Mouse (Mus musculus): ENCODE results near the gene Stat4. TPM values are rescaled to one million over a fixed set of nuclear protein-coding genes. Genes with fewer than 3 reads are reported as not detected.

Stat4 gene
- 0.46 and 0.81 TPM in 2 replicates for total RNA-seq (2014; rRNA removed)
- polyA plus RNA-seq (2015; fragmentation: Nextera tagmentation; extraction: Ambion mirVana), result 0.68 and 1.1 TPM in 2 replicates

- no peak within 1 kb of the TSS for H3K27ac ChIP-seq (ENCODE audit: low read depth, low read length)
- H3K4me3 ChIP-seq (ENCODE audit: low read depth, low read length), result no peak within 1 kb of the TSS
- H3K36me3 ChIP-seq (ENCODE audit: insufficient read depth), result no peaks in the 10 kb centered on the region
- no peak for ATAC-seq
- no peak for DNase-seq
- no peak within 1 kb of the TSS for H3K4me2 ChIP-seq (ENCODE audit: low read depth)
- no peak within 1 kb of the TSS for H3K9ac ChIP-seq
- no peaks in the 10 kb centered on the region for H3K27me3 ChIP-seq (ENCODE audit: insufficient read depth, low read length)
- no peaks in the 10 kb centered on the region for H3K4me1 ChIP-seq (ENCODE audit: insufficient read depth)
- 91% methylated on average over 5 of the region's 5 CpGs for WGBS
- TF ChIP-seq CTCF (IDR thresholded peaks at IDR 0.05; ENCODE audit: low read depth), result no peak
- H3K9me3 ChIP-seq (ENCODE audit: low read length), result no peaks in the 10 kb centered on the region
Measured at GRCm38 (mm10) chr1:51986848-51987247, at the start of gene Stat4. Gene Stat4 (plus strand): TSS chr1:51987148.

GRCm38 (mm10) chr1:51938357-51938756, 48.6 kb upstream of the Stat4 start:
- 92% methylated on average over 7 of the region's 7 CpGs for WGBS
- H3K9me3 ChIP-seq (ENCODE audit: low read length), result no peaks in the 10 kb centered on the region
- H3K27ac ChIP-seq (ENCODE audit: low read depth, low read length), result no peak overlapping the region
- H3K4me1 ChIP-seq (ENCODE audit: insufficient read depth), result no peaks in the 10 kb centered on the region
- no peak overlapping the region for H3K9ac ChIP-seq
- H3K4me2 ChIP-seq (ENCODE audit: low read depth), result no peak overlapping the region
- DNase-seq (no peak), ATAC-seq (no peak)
- H3K36me3 ChIP-seq (ENCODE audit: insufficient read depth), result no peaks in the 10 kb centered on the region
- TF ChIP-seq CTCF (IDR thresholded peaks at IDR 0.05; ENCODE audit: low read depth), result no peak
- no peaks in the 10 kb centered on the region for H3K27me3 ChIP-seq (ENCODE audit: insufficient read depth, low read length)
- no peak overlapping the region for H3K4me3 ChIP-seq (ENCODE audit: low read depth, low read length)

DNA sequence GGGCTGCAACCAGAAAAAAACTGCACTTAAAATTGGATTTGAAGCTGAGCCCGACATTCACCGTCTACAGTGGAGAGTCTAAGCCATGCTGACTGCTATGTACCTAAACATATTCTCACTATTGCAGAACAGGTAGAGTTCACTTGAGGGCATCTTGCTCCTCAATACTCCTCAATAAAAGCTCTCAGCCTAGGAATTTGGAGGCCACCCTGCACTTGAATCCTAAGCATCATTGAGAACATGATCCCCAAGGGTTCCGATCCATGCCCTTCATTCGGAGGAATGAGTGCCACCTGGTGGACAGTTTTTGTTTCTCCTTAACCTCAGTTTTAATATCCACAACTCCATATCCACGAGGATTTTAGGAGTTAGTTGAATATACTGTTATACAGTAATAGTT, 42.2 kb upstream of the Stat4 start:
- H3K9me3 ChIP-seq (ENCODE audit: low read length), result no peaks in the 10 kb centered on the region
- no peak overlapping the region for H3K27ac ChIP-seq (ENCODE audit: low read depth, low read length)
- no peaks in the 10 kb centered on the region for H3K27me3 ChIP-seq (ENCODE audit: insufficient read depth, low read length)
- H3K36me3 ChIP-seq (ENCODE audit: insufficient read depth), result no peaks in the 10 kb centered on the region
- ATAC-seq (peak; percentile 64), DNase-seq (peak; percentile 79)
- H3K4me1 ChIP-seq (ENCODE audit: insufficient read depth), result no peaks in the 10 kb centered on the region
- no peak overlapping the region for H3K4me3 ChIP-seq (ENCODE audit: low read depth, low read length)
- H3K9ac ChIP-seq, result no peak overlapping the region
- H3K4me2 ChIP-seq (ENCODE audit: low read depth), result no peak overlapping the region
- TF ChIP-seq CTCF (IDR thresholded peaks at IDR 0.05; ENCODE audit: low read depth), result peak; percentile 77
- WGBS, result 42% methylated on average over 5 of the region's 5 CpGs

GRCm38 (mm10) chr1:51947116-51947515, 39.8 kb upstream of the Stat4 start:
- no peaks in the 10 kb centered on the region for H3K9me3 ChIP-seq (ENCODE audit: low read length)
- no peak overlapping the region for H3K27ac ChIP-seq (ENCODE audit: low read depth, low read length)
- H3K4me1 ChIP-seq (ENCODE audit: insufficient read depth), result no peaks in the 10 kb centered on the region
- TF ChIP-seq CTCF (IDR thresholded peaks at IDR 0.05; ENCODE audit: low read depth), result no peak
- DNase-seq (no peak), ATAC-seq (no peak)
- no peaks in the 10 kb centered on the region for H3K27me3 ChIP-seq (ENCODE audit: insufficient read depth, low read length)
- no peak overlapping the region for H3K4me3 ChIP-seq (ENCODE audit: low read depth, low read length)
- H3K4me2 ChIP-seq (ENCODE audit: low read depth), result no peak overlapping the region
- no peak overlapping the region for H3K9ac ChIP-seq
- 59% methylated on average over 4 of the region's 4 CpGs for WGBS
- no peaks in the 10 kb centered on the region for H3K36me3 ChIP-seq (ENCODE audit: insufficient read depth)

- H3K36me3 ChIP-seq (ENCODE audit: insufficient read depth), result no peaks in the 10 kb centered on the region
- H3K4me3 ChIP-seq (ENCODE audit: low read depth, low read length), result no peak overlapping the region
- H3K9me3 ChIP-seq (ENCODE audit: low read length), result no peaks in the 10 kb centered on the region
- WGBS, result 94% methylated on average over 2 of the region's 2 CpGs
- DNase-seq (no peak), ATAC-seq (no peak)
- H3K27ac ChIP-seq (ENCODE audit: low read depth, low read length), result no peak overlapping the region
- TF ChIP-seq CTCF (IDR thresholded peaks at IDR 0.05; ENCODE audit: low read depth), result no peak
- H3K9ac ChIP-seq, result no peak overlapping the region
- H3K27me3 ChIP-seq (ENCODE audit: insufficient read depth, low read length), result no peaks in the 10 kb centered on the region
- no peaks in the 10 kb centered on the region for H3K4me1 ChIP-seq (ENCODE audit: insufficient read depth)
- H3K4me2 ChIP-seq (ENCODE audit: low read depth), result no peak overlapping the region
Measured at GRCm38 (mm10) chr1:51964647-51965046, 22.3 kb upstream of the Stat4 start.

DNA sequence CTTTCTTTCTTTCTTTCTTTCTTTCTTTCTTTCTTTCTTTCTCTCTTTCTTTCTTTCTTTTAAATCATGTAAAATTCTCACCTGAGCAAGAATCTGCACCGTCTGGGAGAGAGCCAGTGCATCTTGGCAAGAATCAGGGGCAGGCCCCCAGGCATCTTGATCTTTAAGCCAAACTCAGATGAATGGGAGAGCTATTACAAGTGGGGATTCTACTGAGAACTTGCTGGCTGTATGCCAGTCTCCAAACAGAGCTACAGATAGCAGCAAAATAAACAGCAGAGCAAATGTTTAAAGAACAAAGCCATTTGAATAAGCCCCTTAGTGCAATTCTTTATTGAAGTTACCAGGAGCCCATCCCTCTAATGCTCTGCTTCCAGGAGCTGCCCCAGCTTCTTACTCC, 18.0 kb upstream of the Stat4 start:
- Histone ChIP-seq H3K27ac (ENCODE audit: low read depth, low read length) (no peak overlapping the region), H3K9me3 (ENCODE audit: low read length) (no peaks in the 10 kb centered on the region), H3K4me2 (ENCODE audit: low read depth) (no peak overlapping the region), H3K4me1 (ENCODE audit: insufficient read depth) (no peaks in the 10 kb centered on the region), H3K4me3 (ENCODE audit: low read depth, low read length) (no peak overlapping the region), H3K27me3 (ENCODE audit: insufficient read depth, low read length) (no peaks in the 10 kb centered on the region), H3K36me3 (ENCODE audit: insufficient read depth) (no peaks in the 10 kb centered on the region), H3K9ac (no peak overlapping the region)
- DNase-seq (peak; percentile 43), ATAC-seq (no peak)
- WGBS, result 4% methylated on average over 1 of the region's 1 CpGs
- TF ChIP-seq CTCF (IDR thresholded peaks at IDR 0.05; ENCODE audit: low read depth), result no peak

DNA sequence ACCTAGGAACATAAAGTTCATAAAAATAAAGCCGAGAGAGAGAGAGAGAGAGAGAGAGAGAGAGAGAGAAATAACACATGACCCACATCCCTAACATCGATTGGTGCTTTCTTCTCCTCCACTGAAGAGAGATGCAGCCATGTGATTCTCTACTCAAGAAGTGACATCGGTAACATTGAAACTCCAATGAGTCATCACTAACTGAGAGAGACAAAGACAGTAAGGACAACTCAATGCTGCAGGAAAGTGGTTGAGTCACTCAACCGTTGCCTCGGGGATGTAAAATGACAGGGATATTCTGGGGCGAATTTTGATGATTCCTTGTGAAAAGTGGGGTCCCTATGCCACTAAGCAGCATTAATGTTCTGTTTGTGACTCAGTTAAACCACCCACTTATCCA, 16.8 kb upstream of the Stat4 start:
- Histone ChIP-seq H3K36me3 (ENCODE audit: insufficient read depth) (no peaks in the 10 kb centered on the region), H3K4me3 (ENCODE audit: low read depth, low read length) (no peak overlapping the region), H3K4me1 (ENCODE audit: insufficient read depth) (no peaks in the 10 kb centered on the region), H3K9me3 (ENCODE audit: low read length) (no peaks in the 10 kb centered on the region), H3K9ac (no peak overlapping the region), H3K27me3 (ENCODE audit: insufficient read depth, low read length) (no peaks in the 10 kb centered on the region), H3K4me2 (ENCODE audit: low read depth) (no peak overlapping the region), H3K27ac (ENCODE audit: low read depth, low read length) (no peak overlapping the region)
- 85% methylated on average over 6 of the region's 6 CpGs for WGBS
- no peak for DNase-seq
- TF ChIP-seq CTCF (IDR thresholded peaks at IDR 0.05; ENCODE audit: low read depth), result no peak
- ATAC-seq, result no peak; the same call in 1 of the 2 replicates

DNA sequence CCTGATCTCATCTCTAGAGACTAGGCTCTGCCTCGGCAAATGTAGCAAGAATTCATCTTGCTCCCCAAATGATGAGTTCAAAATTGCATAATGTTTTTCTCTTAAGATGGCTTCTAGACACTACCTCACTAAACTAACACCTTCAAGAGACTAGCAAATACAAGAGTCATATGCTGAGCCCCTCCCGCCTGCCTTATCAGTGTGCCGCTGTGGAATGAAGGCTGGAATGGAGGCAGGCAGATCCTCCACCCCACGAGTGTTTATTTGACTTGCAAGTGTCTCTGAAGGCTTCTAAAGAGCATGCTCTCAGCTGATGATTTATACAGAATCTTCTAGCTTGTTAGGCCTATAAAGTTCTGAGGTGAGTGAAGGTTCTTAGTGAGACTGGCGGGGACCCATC, 11.4 kb upstream of the Stat4 start:
- no peaks in the 10 kb centered on the region for H3K27me3 ChIP-seq (ENCODE audit: insufficient read depth, low read length)
- H3K27ac ChIP-seq (ENCODE audit: low read depth, low read length), result no peak overlapping the region
- H3K4me1 ChIP-seq (ENCODE audit: insufficient read depth), result no peaks in the 10 kb centered on the region
- H3K4me2 ChIP-seq (ENCODE audit: low read depth), result no peak overlapping the region
- H3K9me3 ChIP-seq (ENCODE audit: low read length), result no peaks in the 10 kb centered on the region
- 87% methylated on average over 5 of the region's 5 CpGs for WGBS
- H3K36me3 ChIP-seq (ENCODE audit: insufficient read depth), result no peaks in the 10 kb centered on the region
- DNase-seq (no peak), ATAC-seq (no peak)
- no peak for TF ChIP-seq CTCF (IDR thresholded peaks at IDR 0.05; ENCODE audit: low read depth)
- no peak overlapping the region for H3K9ac ChIP-seq
- no peak overlapping the region for H3K4me3 ChIP-seq (ENCODE audit: low read depth, low read length)
